Mouse (Mus musculus) gastrocnemius, postnatal 36 days (tissue): ENCODE results near the gene Napsa. TPM values are rescaled to one million over a fixed set of nuclear protein-coding genes. Genes with fewer than 3 reads are reported as not detected.
A peak's percentile ranks its signal among the peaks of the same experiment; 100 is the strongest.

Experiments
- DNase-seq, 2 experiments: peaks; one replicate each; pipeline ENCODE4 v3.0.0; 2022
- intact Hi-C: fragments of 180-260 bp; cut with DNase I; formaldehyde crosslinking; loops from one replicate; pipeline ENCODE4 v1.15.1; 2025
- long read RNA-seq, 2 experiments: library from polyadenylated mRNA; stranded (forward); transcript quantifications; one replicate each; pipeline ENCODE4 v2.0.0; 2021
- total RNA-seq, 2 experiments: library from RNA; stranded (reverse); gene quantifications; 2 replicates each; pipeline ENCODE4 v1.2.3; 2021

The Napsa gene
- total RNA-seq, result under 1 TPM; 0.30 to 0.54 TPM
- long read RNA-seq, experiment 1, result 0 reads
- long read RNA-seq, experiment 2, result 0 reads

- no peak for DNase-seq
- intact Hi-C loops, result loop anchor here (5.0 kb wide), 1 partner anchor 130 kb away; no protein-coding TSS in a partner anchor
Measured at GRCm38 (mm10) chr7:44572213-44572701, at the start of gene Napsa. Gene Napsa (plus strand): TSS chr7:44572380.

- DNase-seq, result peak; percentile 49 to 55
- intact Hi-C loops, result no loop called here
Measured at GRCm38 (mm10) chr7:44523056-44523455, 49.1 kb upstream of the Napsa start.

- peak; percentile 65 to 74 for DNase-seq
- intact Hi-C loops, result no loop called here
Measured at GRCm38 (mm10) chr7:44524502-44524901, 47.7 kb upstream of the Napsa start, which contains the start of gene Mybpc2. Gene Mybpc2 (minus strand): TSS chr7:44524656.

GRCm38 (mm10) chr7:44525126-44525832 lies 46.9 kb upstream of the Napsa start:
- DNase-seq, result peak; percentile 87 to 92
- intact Hi-C loops, result no loop called here

- DNase-seq, result no peak
- intact Hi-C loops, result no loop called here
Measured at GRCm38 (mm10) chr7:44526414-44527154, 45.6 kb upstream of the Napsa start.

DNA sequence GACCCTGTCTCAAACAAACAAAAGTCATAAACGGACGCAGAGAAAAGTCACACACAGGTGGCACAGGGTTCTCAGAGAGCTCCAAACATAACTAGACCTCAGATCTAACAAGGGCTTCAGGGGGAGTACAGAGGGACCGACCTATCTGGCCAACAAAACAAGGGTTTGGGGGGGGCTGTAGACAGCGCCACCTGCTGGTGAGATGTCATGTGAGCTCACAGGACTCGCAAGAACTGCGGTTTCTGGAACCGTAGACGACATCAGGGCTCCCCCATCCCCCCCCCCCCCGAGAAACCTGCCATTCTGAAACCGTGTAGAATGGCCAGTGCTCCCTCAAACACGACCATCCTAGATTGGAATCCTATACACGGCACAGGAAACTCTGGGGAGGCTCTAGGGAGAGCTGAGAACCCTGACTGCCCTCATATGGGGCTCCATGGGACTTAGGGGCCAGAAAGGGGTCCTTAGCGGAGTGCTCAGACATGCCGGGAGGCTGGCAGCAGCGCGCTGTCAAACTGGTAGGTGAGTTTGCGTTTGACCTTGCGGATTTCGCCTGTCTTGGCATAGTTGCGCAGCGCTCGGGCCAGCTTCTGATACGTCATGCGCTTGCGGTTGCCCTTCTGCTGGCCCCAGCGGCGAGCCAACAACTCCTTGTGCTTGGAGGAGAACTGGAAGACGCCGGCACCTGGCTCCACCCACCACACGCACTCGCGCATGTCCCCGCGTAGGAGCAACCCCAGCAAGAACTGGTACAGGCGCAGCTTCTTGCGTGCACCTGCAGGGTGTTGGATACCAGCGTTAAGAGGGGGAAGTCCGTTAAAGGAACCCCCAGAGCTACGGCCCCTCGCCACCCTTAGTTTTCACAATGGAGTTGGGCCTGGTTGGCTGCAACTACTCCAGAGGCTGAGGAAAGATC lies 44.4 kb upstream of the Napsa start:
- intact Hi-C loops, result no loop called here
- DNase-seq, result peak; percentile 67 to 79

DNA sequence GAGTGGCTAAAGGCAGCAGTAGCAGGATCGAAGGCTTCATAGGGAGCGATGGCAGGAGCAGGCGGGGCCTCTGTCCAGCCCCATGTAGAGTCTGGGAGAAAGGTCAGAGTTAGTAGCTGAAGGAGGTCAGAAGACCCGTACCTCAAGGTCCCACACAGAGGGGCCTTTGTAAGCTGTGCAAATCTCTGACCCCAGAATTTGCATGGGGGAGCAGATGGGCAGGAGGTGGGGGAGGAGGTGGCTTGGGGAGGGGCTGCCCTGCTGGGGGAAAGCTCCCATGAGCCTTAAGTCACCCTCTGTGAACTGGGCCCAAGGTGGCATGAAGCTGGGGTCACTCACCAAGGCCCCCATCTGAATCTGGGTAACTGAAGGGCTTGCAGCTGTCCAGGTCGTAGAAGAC lies 42.7 kb upstream of the Napsa start:
- intact Hi-C loops, result no loop called here
- no peak for DNase-seq

DNA sequence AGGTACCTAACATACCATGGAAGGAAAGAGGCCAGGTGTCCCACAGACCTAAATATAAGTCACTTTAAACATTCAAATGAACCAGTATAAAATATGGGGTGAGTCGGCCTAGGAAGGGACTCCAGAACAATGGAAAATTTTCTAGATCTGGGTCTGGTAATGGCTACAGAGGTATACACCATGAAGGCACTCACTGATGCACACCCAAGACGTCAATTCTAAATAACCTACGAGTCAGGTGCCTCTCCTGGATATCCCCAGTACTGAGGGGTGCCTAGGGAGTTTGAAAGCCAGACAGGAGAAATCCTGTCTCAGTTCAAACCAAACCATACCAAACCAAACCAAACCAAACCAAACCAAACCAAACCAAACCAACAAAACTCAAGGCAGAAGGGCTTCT lies 41.7 kb upstream of the Napsa start:
- intact Hi-C loops, result no loop called here
- no peak for DNase-seq

DNA sequence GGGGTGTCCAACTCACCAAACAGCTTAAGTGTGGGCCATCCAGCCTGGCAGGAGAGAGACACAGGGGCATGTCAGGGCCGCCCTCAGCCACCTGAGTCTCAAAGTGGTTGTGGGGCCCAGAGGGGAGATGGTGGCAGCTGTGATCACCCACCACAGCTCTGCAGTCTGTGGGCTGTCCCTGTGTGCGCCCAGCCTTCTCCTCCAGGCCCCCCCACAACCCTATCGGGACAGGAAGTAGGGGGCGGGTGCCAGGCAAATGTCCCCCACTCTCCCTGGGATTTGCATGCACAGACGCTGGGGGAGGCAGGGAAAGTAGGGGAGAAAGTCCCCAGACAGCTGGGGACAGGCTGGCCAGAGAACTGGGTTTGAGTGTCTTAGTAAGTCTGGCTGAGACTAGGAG lies 41.0 kb upstream of the Napsa start:
- intact Hi-C loops, result no loop called here
- DNase-seq, result no peak

DNA sequence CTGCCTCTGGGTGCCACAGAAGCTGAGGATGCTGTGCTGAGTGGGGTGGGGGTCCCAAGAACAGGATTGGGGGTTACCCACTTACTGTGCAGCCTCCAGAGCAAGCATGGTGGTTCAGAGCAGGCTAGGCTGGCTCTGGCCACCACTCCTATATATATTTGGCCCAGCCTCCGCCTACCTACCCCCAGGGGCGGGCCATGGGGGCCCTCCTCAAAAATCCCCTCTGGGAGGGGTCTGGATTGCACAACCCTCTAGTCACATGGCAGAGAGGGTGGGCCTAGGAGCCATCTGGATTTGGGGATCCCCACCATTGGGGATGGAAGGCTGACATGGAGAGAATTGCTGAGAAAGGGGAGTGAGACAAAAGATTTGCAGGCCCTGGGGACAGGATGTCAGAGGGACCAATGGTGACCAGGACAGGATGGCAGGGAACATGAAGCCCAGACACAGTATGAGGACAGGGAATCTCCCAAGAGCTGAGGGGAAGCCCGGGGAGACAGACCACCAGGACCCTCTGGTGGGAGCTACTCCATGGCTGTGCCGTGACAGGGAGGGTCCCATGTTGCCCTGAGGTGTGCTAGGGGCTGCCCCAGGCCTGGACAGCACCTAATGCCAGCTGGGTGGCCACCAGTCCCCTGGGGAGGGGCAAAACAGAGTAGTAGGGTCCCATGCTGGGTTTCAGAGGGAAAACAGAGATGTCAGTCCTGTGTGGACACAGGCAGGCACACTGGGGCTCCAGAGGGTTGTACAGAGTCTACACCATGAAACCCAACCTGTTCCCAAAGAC lies 40.0 kb upstream of the Napsa start, which contains the start of gene Spib:
Spib (minus strand) TSS at position 126 of the 787 bp plus-strand sequence.
- intact Hi-C loops, result no loop called here
- no peak for DNase-seq

- DNase-seq, result no peak
- intact Hi-C loops, result no loop called here
Measured at GRCm38 (mm10) chr7:44532918-44533745, 39.0 kb upstream of the Napsa start.

DNA sequence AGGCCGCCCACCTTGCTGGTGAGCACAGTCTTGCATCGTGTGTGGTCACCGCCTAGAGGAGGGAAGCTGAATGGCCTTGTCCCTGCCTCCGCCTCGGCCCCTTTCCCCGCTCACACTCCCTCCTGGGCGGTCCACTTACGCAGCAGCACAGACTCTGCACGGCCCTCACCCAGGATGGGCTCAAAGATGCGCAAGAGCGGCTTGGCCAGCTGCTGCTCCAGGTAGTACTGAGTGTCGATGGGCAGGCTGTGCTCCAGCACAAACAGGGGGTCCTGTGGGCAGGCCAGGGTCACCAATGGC lies 38.5 kb upstream of the Napsa start:
- intact Hi-C loops, result no loop called here
- DNase-seq, result no peak

GRCm38 (mm10) chr7:44534242-44534641 lies 37.9 kb upstream of the Napsa start:
- intact Hi-C loops, result no loop called here
- DNase-seq, result no peak

DNA sequence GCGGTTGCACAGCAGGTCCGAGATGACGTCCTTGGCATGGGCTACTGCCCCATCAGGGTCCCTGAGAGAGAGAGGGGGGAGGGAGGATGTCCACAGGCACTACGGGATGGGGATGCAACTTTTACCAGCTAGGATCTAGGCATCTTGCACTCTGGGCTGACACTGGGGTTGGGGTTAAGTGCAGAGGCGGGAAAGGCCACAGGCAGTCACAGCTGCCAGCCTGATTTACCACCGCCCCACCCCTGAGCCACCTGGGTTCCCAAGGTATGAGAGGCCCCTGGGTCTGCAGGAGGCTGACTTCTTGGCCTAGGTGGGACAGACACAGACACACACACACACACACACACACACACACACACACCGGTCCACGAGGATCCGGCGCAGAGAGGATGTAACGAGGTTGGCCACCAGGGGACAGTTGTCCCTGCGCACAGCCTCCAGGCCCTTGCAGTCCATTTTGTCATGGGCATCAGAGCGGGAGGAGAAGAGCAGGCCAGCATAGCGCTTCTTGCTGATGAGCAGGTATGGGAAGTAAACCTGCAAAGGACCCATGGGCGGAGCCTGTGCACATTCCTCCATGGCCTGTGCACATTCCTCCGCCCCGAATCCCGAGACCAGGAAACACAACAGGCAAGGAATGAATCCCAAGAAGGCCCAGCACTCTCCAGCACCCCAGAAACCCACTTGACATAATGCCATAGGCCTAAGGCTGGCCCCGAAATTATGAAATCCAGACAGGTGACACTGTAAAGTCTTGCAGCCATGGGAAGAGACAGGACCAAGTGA lies 37.3 kb upstream of the Napsa start:
- no peak for DNase-seq
- intact Hi-C loops, result no loop called here

DNA sequence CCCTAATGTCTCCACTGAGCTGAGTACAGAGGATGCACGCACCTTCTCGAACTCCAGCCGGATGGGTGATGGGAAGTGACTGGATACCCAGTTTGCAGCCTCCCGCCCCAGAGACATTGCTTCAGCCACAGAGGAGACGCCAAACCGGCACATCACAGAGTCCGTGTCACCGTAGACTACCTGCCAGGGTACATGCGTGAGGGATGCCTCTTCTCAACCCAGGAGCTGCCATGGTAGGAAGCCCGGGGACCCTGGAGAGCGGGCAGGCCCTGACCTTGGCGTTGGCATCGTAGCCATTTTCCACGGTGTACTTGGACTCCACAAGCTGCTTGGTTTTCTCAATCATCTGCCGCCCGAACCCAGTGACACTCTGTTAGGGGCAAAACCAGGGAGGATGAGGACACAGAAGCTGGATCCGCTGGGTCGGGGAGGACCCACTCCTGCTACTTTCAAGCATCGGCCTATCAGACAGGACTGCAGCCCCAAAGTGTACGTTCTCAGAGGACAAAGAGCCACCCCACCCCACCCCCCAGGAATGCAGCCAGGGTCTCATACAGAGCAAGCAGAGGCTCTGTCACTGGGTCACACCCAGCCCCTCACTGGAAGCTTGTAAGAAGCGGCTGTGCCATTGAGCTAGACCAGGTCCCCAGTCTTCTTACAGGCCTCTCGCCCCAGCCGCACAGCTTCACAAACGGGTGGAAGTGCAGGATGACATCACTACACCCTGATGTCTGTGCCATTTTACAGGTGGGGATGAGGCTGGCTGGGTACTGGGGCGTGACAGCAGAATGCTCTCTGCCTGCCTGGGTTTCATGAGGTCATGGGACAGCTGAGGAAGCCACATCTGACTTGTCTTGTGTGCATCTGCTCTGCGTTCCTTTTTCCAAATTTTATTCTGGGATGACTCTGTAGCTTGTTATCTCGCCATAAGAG lies 36.3 kb upstream of the Napsa start:
- no peak for DNase-seq
- intact Hi-C loops, result no loop called here

GRCm38 (mm10) chr7:44536590-44536968 lies 35.6 kb upstream of the Napsa start:
- DNase-seq, result no peak
- intact Hi-C loops, result no loop called here

DNA sequence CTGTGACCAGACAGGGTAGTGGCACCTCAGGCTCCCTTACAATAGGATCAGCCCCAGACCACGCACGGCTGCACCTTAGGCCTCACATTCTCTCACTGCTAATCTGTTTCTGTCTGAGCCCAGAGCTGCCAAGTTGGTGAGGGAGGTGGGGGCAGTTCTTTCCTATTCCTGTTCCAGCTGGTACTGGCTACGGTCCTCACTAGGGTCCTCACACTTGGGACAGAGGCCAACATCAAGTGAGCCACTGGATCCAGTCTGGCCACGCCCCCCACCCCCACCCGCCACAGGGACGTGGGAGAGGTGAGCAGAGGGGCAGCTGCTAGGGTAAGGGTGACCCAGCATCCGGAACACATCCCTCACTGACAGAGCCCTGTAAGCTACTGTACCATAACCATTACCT lies 35.2 kb upstream of the Napsa start:
- intact Hi-C loops, result no loop called here
- no peak for DNase-seq
